Mouse (Mus musculus) CD4-positive, CD25-positive, alpha-beta regulatory T cell, adult 4 months (primary cell): ENCODE data around the gene Slc38a3. TPM values are rescaled to one million over a fixed set of nuclear protein-coding genes. Genes with fewer than 3 reads are reported as not detected.

ENCODE experiments used
- ATAC-seq: one replicate; pipeline ENCODE4 v1.8.0; 2017
- polyA plus RNA-seq, 2 experiments: library from polyadenylated mRNA; unstranded; fragments of 100-300 nt; shearing (Covaris generic); gene quantifications; one replicate each; pipeline ENCODE4 v1.2.1; 2017

Slc38a3 gene
- polyA plus RNA-seq, 2 experiments from 2014 or later = not detected

DNA sequence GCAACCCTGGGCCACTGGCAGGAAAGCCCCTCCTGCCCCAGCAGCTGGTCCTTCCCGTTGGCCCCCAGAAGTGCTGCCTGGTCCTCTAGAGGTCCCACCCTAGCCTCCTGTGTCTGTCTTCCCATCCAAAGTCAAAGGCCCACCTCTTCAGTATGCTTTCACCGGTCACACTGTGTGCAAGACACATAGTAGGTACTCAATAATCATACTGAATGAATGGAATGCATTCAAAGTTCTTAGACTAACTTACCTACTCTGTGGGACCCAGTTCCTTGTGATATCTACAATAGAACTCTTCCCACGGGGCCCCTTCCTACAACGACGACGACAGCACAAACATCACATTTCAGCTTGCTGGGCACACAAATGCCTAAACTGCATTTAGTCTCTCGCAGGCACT, 4.0 kb downstream of the Slc38a3 start:
- no peak for ATAC-seq

DNA sequence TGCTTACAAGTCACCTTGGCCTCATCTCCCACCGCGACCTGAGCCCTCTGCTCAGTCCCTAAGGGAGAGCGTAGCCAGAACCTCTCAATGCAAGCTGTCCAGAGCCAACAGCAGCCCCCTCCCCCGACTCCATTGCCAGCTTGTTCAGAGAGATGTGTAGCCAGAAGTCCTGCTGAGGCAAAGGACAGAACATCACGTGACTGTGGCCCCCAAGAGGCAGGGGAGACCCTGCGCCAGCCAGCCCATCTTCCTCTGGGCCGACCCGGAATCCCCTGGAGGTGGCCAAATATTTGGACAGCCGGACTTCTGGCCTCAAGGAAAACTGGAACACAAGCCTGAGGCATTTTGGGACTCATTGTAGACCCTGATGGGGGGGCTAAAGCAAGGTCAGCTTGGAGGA, 5.8 kb downstream of the Slc38a3 start:
- no peak for ATAC-seq

DNA sequence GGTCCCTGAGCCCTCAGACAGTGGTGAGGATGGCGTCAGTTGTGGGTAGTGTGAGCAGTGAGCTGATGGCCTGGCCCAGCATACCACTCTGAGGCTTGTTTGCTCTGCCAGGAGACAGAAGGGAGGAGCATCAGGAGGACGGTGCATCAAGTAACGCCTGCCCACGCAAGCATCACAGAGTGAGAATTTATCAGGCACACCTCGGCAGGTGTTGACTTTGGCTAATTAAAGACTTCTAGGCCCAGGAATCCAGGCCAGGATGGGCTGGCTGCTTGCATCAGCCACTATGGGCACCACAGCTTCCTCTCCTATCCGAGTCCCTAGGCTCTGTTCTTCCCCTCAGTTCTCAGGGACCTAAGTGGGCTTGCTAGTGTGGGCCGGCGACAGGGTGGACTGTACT, 7.0 kb downstream of the Slc38a3 start:
- no peak for ATAC-seq

DNA sequence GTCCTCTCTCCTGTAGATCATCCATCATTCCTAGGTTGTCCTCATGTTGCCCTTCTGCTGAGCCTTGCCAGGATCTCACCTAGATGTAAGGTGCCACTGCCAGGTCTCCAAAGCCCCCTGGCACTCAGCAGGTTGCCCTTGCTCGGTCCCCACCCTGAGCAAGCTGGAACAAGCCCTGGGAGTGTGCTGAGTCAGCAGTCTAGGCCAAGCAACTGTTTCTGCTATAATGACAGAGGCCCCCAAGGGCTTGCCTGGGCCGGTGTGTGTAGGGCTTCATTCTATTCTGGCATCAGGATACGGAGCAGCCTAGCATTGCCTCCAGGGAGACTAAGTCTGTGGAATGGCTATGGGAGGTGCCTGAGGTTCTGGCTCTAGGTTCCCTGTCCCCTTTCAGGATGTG, 8.6 kb downstream of the Slc38a3 start:
- ATAC-seq = no peak

DNA sequence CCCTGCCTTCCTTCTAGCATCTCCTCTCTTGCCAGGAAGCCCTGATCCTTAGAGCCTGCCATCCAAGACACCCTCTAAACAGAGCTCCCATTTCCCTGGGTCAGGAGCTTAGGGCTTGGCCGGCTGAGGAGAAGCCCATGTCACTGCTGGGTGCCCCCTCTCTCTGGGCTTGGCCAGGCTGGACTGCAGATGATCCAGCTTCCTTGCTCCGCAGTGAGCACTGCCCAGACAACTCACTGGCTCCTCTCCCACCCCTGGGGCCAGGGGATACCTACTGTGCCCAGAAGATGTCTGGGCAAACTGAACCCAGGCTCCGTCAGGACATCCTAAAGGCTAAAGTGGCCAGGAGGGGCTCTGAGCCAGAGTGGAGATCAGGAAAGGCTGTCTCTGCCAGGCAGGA, 9.4 kb downstream of the Slc38a3 start:
- no peak for ATAC-seq

DNA sequence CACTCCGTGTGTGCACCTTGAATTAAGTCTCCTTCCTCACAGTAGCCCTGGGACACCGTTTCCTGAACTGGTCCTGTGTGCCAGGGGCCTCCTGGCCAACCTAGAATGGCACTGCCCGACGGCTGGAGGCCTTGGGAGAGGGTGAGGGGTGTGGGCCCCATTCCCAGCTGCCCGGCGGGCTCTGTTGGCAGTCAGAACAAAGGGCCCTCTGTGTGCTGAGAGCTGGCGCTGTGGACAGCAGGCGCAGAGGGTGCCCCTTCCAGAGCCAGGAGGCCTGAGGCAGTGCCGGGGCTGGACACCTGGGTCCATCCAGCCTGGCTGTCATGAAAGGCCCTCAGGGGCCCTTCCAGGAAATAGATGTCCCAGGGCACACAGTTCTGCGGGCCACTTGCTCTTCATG, 9.8 kb downstream of the Slc38a3 start:
- no peak for ATAC-seq

DNA sequence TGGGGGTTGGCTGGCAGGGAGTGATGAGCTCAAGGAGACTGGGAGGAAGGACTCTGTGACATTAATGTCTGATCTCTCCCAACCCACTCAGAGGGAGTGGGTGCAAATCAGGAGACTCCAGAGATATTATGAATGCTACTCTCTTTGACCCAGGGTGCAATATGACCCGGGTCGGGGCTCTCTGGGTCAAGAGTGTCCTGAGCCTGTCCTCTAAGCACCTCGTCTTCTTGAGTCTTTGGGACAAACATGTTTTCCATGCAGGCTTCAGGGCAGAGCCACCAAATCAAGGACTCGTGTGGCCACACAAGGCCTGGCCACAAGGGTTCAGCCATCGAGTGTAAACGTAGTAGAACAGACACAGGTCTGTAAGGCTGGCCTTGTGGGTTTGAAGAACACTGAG, 11.2 kb downstream of the Slc38a3 start:
- ATAC-seq = no peak

DNA sequence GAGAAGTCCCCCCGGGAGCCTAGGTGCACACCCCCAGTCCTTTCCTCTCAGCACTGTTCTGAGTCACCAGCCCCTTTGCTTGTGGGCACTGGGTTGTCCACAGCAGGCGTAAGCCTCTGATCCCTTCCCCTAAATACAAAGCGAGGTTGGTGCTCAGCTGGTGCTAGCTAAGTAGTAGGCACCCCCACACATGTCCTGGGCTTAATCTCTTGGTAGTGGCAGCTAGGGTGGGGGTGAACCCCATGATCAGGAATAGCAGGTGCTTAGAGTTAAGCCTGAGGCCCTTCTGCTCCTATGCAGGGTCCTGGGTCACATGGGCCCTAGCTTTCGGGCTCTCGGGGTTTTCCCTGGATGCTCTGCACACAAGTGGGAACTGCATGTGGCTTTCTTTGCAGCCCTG, 12.2 kb downstream of the Slc38a3 start:
- no peak for ATAC-seq

DNA sequence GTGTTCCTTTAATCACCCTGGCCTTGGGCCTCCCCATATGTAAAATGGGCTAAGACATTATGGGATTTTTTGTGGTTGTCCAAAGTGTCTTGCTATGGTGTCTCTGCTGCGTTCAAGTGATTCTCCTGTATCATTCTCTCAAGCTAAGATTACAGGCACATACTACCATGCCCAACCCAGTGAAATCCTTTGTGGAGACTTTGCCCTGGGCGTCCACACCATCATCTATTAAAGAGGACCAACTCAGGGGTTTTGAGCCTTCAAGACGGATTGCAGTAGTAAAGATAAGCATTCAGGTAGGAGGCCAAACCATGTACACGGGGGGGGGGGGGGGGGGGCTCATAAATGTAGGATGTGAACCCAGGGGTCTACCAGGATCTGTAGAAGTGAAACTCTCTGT, 14.7 kb downstream of the Slc38a3 start:
- ATAC-seq = no peak

DNA sequence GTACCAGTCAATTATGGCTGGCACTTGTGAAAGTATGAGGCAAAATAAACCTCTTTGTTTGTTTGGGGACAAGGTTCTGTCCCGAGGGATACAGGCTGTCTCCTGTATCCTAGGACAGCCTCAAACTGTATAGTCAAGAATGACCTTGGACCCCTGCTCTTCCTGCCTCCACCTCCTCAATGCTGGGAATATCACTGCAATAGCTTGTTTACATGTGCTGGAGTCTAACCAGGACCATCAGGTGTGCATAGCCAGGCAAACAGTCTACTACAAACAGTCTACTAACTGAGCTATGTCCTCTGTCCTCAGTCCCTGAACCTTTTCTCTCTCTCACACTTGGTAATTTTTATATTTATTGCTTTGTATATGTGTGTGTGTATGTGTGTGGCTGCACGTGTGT, 15.9 kb downstream of the Slc38a3 start:
- no peak for ATAC-seq

DNA sequence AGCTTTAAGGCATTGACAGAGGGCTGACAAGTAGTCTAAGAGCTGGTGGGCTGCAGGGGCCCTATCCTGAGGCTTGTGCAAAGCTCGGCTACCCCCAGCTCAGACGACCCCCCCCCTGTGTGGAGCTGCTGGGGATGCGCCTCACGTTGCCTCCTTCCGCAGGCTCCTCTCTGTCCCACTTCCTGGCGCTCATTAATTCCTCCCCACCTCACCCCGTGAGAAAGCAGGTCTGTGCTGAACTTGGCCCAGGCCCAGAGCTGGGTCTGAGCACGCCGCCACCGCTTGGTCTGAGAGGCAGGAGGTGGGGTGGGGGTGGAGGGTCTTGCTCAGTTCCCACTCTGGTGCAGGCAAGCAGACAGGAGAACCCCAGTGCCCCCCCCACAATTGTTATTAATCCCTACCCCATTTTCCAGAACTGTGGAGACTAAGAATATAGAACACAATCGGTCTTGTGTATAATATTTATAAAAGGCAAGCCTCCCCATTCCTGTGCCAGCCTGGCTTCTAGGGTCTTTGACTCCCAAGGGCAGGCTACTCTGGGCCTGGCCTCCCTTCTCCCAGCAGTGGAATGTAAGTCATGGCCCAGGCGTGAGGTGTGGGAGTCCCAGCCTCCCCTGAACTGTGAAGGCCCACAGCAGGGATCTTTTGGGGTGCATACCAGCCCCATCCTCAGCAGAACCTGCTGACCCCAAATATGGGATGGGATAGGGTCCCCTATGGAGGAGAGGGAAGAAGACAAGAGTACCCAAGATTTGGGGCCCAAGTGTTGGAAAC, 18.4 kb downstream of the Slc38a3 start:
- no peak for ATAC-seq

DNA sequence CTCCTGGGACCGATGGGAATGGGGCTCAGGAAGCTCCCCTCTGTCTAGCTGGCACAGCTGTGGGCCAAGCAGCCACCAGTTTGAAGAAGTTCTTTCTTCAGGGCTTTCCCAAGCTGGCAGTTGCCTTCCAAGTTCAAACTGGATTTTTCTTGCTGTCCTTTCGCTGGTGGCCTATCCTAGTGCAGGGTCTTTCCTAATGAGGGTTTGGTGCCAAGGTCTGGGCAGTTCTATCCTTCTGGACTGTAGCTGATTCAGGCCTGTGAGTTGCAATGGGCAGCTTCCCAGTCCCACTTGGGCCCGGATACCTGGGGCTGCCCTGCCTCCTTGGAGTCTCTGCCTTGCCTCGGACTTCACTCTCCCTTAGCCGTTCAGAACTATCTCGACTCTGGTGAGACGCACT, 19.1 kb downstream of the Slc38a3 start:
- no peak for ATAC-seq

DNA sequence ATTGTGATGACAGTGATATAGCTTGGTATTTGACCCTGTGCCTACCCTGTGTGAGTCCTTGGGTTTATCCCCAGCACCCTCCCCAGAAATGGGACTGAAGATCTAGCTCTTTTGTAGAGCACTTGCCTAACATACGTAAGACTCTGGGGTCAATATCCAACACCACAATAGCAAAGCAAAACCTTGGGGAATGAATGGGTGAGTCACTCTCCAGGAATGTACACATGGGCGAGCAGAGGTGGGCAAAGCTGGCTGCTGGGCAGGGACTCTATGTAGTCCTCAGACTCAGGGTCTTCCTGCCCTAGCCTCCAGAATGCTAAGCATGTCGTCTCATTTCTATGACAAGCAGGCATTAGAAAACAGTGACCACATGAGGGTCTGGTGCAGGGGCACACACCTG, 20.6 kb downstream of the Slc38a3 start:
- no peak for ATAC-seq

DNA sequence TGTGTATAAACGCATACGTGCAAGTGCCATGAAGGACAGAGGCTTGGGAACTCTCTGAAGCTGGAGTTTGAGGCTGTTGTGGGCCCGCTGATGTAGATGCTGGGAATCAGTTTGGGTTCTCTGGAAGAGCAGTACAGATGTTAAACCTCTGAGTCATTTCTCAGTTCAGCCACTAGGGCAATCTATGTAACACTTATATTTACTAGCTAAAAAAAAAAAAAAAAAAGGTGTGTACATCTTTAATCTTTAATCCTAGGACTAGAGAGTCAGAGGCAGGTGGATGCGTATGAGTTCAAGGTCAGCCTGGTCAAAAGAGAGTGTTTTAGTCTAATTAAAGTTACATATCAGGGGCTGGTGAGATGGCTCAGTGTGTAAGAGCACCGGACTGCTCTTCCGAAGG, 22.4 kb downstream of the Slc38a3 start:
- no peak for ATAC-seq

DNA sequence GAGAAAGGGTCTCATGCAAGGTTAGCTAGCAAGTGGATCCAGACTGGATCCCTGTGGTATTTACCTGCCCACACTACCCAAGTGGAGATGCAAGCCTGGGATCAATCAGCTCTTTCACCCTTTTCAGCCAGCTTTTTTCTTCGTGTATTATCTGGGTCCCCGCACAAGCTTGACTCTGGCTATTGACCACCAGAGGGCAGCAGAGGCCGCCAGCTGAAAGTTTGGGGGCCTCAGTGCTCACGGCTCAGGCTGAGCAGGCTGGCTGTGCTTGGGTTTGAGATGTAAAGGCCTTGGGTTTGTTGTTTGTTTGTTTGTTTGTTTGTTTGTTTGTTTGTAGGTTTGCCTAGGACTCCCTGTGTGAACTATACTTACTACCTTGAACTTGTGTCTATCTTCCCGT, 23.8 kb downstream of the Slc38a3 start:
- ATAC-seq = peak; percentile 66

DNA sequence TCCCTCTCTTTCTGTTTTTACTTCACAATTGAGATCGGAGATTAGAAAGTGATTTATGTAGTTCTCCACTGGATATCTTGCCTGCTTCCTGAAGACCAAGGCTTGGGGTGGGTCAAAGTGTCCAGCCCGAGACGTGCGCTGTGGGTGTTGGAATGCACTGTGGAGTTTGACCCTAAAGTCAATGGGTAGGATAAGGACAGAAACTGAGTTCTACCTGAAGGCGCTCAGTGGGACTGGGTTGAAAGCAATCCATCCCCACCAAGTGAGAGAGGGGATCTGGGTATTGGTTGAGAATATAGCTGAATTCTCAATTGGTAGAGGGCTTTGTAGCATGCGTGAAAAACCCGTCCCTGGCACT, 24.2 kb downstream of the Slc38a3 start:
- no peak for ATAC-seq

DNA sequence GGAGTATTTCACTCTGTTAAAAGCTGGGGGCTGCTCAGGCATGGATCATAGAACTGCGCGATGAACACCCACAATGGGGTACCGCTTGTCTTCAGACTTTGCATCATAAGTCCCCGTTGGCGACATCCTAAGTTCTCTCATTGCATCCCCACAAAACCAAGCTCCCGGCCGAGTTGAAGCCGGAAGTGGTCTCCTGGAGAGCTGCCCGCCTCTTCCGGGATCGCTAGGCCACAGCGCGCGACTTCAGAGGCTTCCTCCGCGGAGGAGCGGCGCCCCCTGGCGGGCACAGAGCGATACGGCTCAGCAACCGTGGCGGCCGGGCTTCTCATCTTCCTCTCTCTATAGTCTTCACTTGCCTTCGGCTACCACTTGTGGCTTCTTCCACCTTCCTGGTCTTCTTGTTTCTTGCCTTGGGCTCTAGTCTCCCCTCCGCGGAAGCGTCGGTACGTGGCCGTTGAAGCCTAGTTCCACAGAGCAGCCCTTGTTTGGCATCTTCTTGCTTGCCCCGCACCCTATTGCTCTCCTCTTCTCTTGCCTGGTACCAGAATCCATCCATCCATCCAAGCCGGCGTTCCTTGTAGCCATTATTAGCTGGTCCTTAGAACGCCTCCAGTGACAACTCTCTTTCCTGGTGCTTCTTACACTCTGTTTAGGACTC, 24.7 kb downstream of the Slc38a3 start:
- ATAC-seq = peak; percentile 92

DNA sequence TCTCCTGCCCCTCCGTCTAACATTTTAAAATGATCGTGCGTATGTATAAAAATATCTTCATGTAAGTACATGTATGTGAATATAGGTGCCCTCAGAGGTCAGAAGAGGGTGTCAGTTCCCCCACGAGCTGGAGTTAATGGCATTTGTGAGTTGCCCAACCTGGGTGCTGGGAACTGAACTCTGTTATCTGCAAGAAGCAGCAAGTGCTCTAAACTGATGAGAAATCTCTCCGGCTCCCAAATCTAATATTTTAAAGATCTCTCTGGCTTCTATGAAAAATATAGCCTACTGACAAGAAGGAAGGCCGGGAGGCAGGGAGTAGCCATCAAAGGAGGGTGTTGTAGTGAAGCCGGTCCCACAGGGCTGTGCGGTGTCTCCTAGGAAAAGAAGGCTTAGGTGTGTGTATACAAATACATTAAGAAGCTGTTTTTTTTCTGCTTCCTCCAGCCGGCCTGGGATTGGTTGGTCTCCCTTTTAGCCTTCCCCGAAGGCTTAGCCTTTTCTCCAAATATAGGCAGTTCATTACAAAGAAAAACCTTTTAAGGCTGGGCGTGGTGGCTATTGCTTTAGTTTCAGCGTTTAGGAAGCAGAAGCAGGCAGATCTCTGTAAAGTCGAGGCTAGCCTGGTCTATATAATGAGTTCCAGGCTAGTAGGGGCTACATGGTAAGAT, 25.7 kb downstream of the Slc38a3 start:
- ATAC-seq = no peak

DNA sequence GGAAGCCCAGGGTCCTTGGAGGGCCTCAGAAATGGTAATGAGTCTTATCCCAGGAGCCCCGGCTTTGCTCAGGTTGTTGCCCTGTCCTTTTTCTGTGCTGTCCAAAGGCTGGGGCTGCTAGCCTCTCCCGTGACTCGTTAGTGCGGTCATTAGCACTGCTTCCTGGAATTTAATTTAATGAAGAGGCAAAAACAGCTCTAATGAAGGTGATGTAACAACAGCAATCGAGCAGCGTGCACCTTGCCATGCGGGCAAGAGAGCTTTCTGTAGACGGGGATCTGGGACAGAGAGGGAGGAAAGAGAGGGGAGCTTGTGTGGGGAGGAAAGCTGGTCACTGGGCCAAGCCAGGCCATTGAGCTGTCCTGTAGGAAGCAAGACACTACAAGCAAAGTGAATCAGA, 27.7 kb downstream of the Slc38a3 start:
- no peak for ATAC-seq

DNA sequence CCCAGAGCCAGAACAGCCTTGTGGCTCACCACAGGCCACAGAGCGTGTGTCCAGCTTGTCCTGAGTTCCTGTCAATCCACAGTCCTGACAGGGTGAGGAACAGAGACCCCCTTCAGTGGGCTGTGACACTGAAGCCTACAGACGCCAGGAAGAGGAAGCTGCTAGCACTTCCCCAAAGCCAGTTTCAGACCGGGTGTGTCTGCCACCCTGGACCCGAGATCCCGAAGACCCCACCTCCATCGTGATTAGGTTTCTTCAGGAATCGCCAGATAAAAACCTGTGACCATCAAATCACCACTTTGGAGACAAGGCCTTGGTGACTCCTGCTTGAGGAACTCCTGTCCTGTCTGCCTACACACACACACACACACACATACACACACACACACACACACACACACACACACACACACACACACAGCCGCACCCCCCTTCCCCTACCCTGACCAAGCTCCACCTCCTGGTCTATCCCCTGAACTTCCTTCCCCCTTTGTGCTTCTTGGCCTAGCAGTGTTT, 29.0 kb downstream of the Slc38a3 start:
- ATAC-seq = no peak

DNA sequence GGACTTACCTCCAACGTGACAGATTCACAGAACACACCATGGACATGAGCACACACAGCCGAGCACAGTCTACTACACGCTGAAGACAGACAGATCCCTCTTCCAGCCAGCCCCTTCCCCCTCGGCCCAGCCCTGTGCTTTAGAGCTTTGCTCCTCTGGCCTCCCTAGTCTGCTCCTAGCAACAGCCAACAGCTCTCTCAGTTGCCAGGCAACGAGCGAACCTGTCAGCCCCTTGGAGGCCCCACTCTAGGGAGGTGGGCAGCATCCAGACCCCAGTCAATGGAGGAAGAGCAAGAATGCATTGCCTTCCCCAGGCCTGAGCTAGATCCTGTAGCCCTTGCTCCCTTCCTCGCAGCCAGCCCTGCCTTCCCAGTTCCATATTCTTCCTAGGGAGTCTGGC, 32.3 kb downstream of the Slc38a3 start:
- ATAC-seq = no peak

DNA sequence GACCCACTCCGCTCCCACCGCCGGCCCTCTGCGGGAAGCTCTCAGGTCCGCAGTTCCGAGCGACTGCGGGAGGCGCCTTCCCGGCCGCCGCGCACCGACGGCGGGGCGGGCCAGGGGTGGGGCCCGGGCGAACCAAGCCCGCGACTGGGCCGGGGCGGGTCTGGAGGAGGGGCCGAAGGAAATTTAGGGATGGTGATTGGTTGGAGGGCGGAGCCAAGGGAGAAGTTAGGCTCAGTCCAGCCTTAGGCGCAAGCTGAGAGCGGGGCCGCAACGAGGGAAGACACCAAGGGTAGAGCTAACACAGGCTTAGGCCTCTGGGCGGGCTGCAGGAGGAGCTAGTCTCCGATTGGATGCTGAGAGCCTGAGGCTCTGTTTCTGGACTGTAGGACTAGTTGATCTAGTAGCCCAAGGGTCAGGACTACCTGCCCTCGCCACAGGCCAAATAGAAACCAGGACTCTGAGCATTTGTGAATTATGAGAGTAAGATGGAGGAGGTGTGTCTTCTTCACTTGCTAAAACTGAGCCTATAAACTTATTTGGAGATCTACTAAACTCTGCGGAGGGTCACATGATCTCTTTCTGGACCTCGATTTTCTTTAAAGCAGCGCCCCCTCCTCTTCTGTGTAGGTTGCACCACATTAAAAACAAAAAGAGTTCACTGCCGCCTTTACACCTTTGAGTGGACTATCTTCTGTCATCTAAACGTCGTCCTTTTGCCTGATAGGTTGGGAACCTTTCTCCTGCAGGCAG, 33.9 kb downstream of the Slc38a3 start, which contains the start of gene Gnai2:
Gene Gnai2, minus strand, starts transcription at position 89 of the 750 bp plus-strand sequence.
- ATAC-seq = peak; percentile 85
